Mouse (Mus musculus): ENCODE measurements around the gene Pbx1. TPM values are rescaled to one million over a fixed set of nuclear protein-coding genes. Genes with fewer than 3 reads are reported as not detected.

Gene Pbx1
- polyA plus RNA-seq, 1 experiment: 80.6 TPM

DNA sequence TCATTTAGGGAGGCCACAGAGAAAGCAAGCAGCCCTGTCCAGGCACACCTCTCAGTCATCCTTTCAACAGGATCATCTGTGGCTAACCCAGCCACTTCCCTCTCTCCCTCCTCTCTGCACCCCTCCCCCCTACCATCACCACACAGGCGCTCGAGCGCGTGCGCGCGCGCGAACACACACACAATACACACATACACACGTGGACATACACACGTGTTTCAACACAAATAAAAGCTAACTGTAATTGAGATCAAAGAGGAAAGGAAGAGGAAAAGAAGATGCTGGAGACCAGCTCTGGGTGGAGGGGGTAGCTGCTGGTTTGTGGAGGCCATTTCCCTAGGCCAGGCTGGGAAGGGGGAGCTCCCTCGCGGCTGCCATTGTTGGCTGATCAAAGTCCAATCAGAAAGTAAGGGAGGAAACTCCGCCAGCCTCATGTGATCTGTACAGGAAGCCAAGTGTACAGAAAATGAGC lies 75.1 kb downstream of the Pbx1 start:
- no peak overlapping the region for H3K4me3 ChIP-seq (replicated peaks)
- H3K9me3 ChIP-seq: no peaks in the 10 kb centered on the region
- peaks cover 75% of the 10 kb centered on the region for H3K4me1 ChIP-seq
- TF ChIP-seq GATA1 (IDR thresholded peaks at IDR 0.05; ENCODE audit: borderline replicate concordance, low read length) (no peak), FLI1 (IDR thresholded peaks at IDR 0.05; ENCODE audit: low read length) (no peak)
- H3K36me3 ChIP-seq (replicated peaks; ENCODE audit: low read length): peaks cover 95% of the 10 kb centered on the region
- no peaks in the 10 kb centered on the region for H3K27me3 ChIP-seq (replicated peaks)

DNA sequence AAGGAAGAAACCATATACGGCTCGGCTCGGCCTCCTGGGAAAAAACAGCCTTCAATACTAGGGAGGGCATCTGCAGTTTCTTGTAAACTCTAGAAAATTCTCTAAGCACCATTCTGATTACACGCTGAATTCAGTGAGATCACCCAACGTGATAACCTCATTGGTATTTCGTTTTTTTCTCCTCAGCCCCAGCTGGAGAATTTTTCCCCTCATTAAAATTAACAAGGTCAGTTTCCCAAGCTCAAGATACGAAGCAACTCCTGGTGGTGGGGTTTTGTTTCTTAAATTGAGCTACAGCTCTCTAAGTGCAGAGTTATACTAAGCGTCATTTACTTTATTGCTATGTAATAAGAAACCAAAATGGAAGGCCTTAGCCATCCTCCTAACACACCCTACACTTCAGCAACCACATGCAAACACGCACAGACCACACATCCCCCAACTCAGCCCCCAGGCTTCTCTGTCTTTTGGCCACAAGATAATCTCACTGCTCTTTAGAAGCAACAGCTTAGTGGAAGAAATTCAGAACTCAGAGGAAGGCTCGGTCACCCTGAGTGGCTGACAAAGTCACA lies 76.0 kb downstream of the Pbx1 start:
- Histone ChIP-seq H3K36me3 (replicated peaks; ENCODE audit: low read length) (peaks cover 98% of the 10 kb centered on the region), H3K4me1 (peaks cover 74% of the 10 kb centered on the region), H3K4me3 (replicated peaks) (no peak overlapping the region), H3K9me3 (no peaks in the 10 kb centered on the region), H3K27me3 (replicated peaks) (no peaks in the 10 kb centered on the region)
- TF ChIP-seq FLI1 (IDR thresholded peaks at IDR 0.05; ENCODE audit: low read length) (no peak), GATA1 (IDR thresholded peaks at IDR 0.05; ENCODE audit: borderline replicate concordance, low read length) (no peak)

DNA sequence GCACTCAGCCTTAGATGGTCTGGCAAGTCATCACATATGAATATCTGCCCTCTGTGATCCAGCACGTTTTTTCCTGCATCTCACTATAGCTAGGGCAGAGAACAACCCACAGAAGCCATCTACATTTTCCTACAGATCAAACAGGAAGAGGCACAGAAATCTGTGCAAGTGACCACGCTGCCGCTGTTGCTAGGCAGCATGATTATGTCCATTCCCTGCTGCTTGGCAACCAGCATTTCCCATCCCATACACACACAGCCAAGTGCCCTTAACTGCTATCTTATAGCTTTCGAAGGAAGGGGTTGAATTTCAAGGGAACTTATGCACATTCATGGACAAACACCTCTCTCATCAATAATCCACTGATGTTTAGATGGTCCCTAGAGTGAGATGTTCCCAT lies 77.1 kb downstream of the Pbx1 start:
- TF ChIP-seq FLI1 (IDR thresholded peaks at IDR 0.05; ENCODE audit: low read length) (no peak), GATA1 (IDR thresholded peaks at IDR 0.05; ENCODE audit: borderline replicate concordance, low read length) (no peak)
- Histone ChIP-seq H3K27me3 (replicated peaks) (no peaks in the 10 kb centered on the region), H3K36me3 (replicated peaks; ENCODE audit: low read length) (peaks cover 98% of the 10 kb centered on the region), H3K4me1 (peaks cover 70% of the 10 kb centered on the region), H3K9me3 (no peaks in the 10 kb centered on the region), H3K4me3 (replicated peaks) (no peak overlapping the region)

DNA sequence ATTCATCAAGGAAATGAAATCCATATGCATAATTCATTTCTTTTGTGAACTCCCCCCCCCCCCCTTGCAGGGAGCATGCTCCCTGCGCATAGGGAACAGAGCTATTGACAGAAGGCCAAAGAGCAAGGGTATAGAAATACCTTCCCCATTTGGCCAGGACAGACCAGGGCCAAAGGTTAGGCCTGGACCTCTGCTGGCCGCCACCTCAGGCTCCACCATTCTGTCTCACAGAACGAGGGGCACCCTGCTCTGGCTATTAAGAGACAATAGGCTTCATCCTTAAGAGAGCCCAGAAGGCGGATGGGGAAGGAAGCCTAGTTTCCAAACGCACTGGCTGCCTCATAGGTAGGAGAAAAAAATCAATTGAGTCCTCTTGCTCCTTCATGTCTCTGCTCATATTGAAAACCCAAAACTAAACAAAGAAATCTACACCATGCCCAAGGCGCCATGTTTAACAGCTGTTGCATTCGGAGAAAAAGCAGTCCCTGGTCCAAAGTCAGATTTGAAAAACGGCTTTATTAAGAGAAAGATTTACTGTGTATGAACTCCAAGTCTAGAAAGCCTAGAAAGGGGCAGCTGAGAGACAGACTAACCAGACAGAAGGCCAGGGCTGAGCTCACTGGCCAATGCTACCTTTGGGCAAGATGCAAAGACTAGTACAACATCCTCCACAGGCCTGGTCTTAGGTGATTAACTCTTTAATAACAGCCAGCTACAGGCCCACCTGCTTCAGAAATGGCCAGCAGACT lies 83.9 kb downstream of the Pbx1 start:
- no peaks in the 10 kb centered on the region for H3K9me3 ChIP-seq
- H3K4me3 ChIP-seq (replicated peaks): no peak overlapping the region
- peaks cover 62% of the 10 kb centered on the region for H3K4me1 ChIP-seq
- TF ChIP-seq FLI1 (IDR thresholded peaks at IDR 0.05; ENCODE audit: low read length) (no peak), GATA1 (IDR thresholded peaks at IDR 0.05; ENCODE audit: borderline replicate concordance, low read length) (no peak)
- H3K36me3 ChIP-seq (replicated peaks; ENCODE audit: low read length): peaks cover 83% of the 10 kb centered on the region
- no peaks in the 10 kb centered on the region for H3K27me3 ChIP-seq (replicated peaks)

GRCm38 (mm10) chr1:168344918-168345317 lies 87.2 kb downstream of the Pbx1 start:
- peaks cover 72% of the 10 kb centered on the region for H3K4me1 ChIP-seq
- H3K27me3 ChIP-seq (replicated peaks): no peaks in the 10 kb centered on the region
- H3K4me3 ChIP-seq (replicated peaks): no peak overlapping the region
- H3K36me3 ChIP-seq (replicated peaks; ENCODE audit: low read length): peaks cover 77% of the 10 kb centered on the region
- TF ChIP-seq GATA1 (IDR thresholded peaks at IDR 0.05; ENCODE audit: borderline replicate concordance, low read length) (no peak), FLI1 (IDR thresholded peaks at IDR 0.05; ENCODE audit: low read length) (no peak)
- H3K9me3 ChIP-seq: no peaks in the 10 kb centered on the region

DNA sequence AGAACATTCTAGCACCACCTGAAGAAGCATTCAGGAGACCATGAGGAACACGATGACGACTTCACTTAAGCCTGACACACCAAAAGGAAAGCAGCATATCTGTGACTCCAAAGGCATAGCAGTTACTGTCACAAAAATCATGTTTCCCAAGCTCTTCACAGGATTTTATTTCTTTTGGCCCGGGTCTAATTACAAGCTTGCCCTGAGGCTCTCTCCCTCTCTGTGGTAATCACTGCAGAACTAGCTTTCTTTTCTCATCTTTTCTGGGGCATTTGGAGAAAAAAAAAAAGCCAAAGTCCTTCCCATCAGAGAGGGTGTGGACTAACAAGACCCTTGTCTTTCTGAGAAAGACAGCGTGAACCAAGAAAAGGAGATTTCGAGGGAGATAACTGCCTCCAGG lies 87.8 kb downstream of the Pbx1 start:
- Histone ChIP-seq H3K4me3 (replicated peaks) (no peak overlapping the region), H3K36me3 (replicated peaks; ENCODE audit: low read length) (peaks cover 73% of the 10 kb centered on the region), H3K9me3 (no peaks in the 10 kb centered on the region), H3K4me1 (peaks cover 70% of the 10 kb centered on the region), H3K27me3 (replicated peaks) (no peaks in the 10 kb centered on the region)
- TF ChIP-seq GATA1 (IDR thresholded peaks at IDR 0.05; ENCODE audit: borderline replicate concordance, low read length): no peak

DNA sequence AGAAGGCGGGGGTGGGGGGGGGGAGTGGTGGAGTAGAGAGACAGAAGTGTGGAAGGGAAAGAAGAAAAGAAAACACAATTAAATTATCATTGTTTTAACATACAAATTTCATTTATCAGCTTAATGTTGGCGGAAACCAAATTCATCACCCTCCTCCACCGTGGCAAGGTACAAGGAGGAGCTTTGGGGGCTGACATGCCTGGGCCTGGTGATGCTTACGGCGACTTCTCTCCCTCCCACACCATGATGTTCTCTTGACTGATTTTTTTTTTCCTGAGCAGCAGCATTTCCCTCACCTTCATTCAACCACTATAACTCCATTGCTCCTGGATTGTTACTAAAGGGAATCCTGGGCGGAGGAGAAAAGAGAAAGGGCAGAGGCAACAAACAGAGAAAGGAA lies 89.8 kb downstream of the Pbx1 start:
- H3K4me1 ChIP-seq: peaks cover 74% of the 10 kb centered on the region
- TF ChIP-seq GATA1 (IDR thresholded peaks at IDR 0.05; ENCODE audit: borderline replicate concordance, low read length) (no peak), FLI1 (IDR thresholded peaks at IDR 0.05; ENCODE audit: low read length) (no peak)
- no peaks in the 10 kb centered on the region for H3K27me3 ChIP-seq (replicated peaks)
- H3K36me3 ChIP-seq (replicated peaks; ENCODE audit: low read length): peaks cover 76% of the 10 kb centered on the region
- H3K4me3 ChIP-seq (replicated peaks): no peak overlapping the region
- no peaks in the 10 kb centered on the region for H3K9me3 ChIP-seq

- no peak for TF ChIP-seq GATA1 (IDR thresholded peaks at IDR 0.05; ENCODE audit: borderline replicate concordance, low read length)
- TF ChIP-seq FLI1 (IDR thresholded peaks at IDR 0.05; ENCODE audit: low read length): no peak
- peaks cover 78% of the 10 kb centered on the region for H3K36me3 ChIP-seq (replicated peaks; ENCODE audit: low read length)
- peaks cover 74% of the 10 kb centered on the region for H3K4me1 ChIP-seq
- no peak overlapping the region for H3K4me3 ChIP-seq (replicated peaks)
- no peaks in the 10 kb centered on the region for H3K9me3 ChIP-seq
- no peaks in the 10 kb centered on the region for H3K27me3 ChIP-seq (replicated peaks)
Observed at GRCm38 (mm10) chr1:168341863-168342262, 90.2 kb downstream of the Pbx1 start.

- Histone ChIP-seq H3K4me3 (replicated peaks) (no peak overlapping the region), H3K9me3 (no peaks in the 10 kb centered on the region), H3K36me3 (replicated peaks; ENCODE audit: low read length) (peaks cover 78% of the 10 kb centered on the region), H3K4me1 (peaks cover 74% of the 10 kb centered on the region), H3K27me3 (replicated peaks) (no peaks in the 10 kb centered on the region)
- TF ChIP-seq GATA1 (IDR thresholded peaks at IDR 0.05; ENCODE audit: borderline replicate concordance, low read length) (no peak), FLI1 (IDR thresholded peaks at IDR 0.05; ENCODE audit: low read length) (no peak)
Observed at GRCm38 (mm10) chr1:168341368-168341767, 90.7 kb downstream of the Pbx1 start.

- H3K27me3 ChIP-seq (replicated peaks): no peaks in the 10 kb centered on the region
Observed at GRCm38 (mm10) chr1:168336238-168336818, 95.7 kb downstream of the Pbx1 start.

More at GRCm38 (mm10) chr1:168336238-168336818, 95.7 kb downstream of the Pbx1 start:
- Histone ChIP-seq H3K36me3 (replicated peaks; ENCODE audit: low read length) (peaks cover 87% of the 10 kb centered on the region), H3K9me3 (no peaks in the 10 kb centered on the region), H3K4me1 (peaks cover 77% of the 10 kb centered on the region), H3K4me3 (replicated peaks) (no peak overlapping the region)
- no peak for TF ChIP-seq FLI1 (IDR thresholded peaks at IDR 0.05; ENCODE audit: low read length)
- TF ChIP-seq GATA1 (IDR thresholded peaks at IDR 0.05; ENCODE audit: borderline replicate concordance, low read length): no peak
